Mouse (Mus musculus): Measurements from ENCODE around the gene Ano4.

The Ano4 gene

DNA sequence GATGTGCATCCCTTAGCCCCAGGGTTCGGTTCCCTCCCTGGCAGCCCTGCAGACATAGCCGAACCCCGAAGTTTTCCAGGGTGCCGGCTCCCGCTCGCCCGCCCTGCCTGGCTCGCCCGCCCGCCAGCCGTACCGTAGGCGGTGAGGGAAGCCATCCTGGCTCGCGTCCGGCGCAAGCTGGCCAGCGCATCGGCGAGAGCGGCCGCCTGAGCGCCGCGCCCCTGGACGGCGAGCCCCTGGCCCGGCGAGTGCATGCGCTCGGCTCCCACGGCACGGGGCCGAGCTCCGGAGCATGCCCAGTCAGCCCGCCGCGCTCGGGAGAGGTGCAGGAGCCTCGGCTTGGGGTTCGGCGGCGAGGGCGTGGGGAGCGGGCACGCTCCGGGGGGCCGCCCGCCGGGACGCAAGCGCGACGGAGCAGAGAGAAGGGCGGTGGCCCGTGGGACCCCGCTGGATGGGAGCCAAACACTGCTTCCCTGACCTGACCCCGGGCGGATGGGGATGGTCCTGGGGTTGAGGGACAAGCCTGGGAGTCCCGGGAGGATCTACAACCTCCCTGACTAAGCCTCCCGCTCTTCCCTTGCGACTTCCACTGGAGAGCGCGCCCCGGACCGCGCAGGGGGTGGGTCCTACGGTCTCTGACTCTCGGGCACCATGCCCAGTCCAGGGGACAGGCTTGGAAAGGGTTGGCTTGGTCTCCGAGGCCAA lies at the start of gene Ano4:
TSS of gene Ano4 (minus strand) at position 272 of the 705 bp plus-strand sequence.
- DNase-seq, result no peak

DNA sequence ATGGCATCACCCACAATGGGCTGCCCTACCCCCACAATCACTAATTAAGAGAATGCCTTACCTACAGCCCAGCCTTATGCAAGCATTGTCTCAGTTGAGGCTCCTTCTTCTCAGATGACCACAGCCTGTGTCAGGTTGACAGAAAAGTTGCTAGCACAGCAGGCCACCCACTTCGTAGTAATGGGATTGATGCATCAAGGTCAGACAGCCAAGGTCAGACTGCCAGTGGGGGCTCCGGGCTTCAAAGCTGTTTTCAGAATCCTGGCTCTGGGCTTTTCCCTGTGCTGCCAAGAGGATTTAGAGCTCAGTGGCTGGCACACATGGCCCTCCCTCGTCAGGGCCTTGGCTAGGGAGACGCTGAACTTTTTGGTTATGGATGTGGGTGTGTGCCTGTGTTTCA lies 48.1 kb upstream of the Ano4 start:
- no peak for DNase-seq

DNA sequence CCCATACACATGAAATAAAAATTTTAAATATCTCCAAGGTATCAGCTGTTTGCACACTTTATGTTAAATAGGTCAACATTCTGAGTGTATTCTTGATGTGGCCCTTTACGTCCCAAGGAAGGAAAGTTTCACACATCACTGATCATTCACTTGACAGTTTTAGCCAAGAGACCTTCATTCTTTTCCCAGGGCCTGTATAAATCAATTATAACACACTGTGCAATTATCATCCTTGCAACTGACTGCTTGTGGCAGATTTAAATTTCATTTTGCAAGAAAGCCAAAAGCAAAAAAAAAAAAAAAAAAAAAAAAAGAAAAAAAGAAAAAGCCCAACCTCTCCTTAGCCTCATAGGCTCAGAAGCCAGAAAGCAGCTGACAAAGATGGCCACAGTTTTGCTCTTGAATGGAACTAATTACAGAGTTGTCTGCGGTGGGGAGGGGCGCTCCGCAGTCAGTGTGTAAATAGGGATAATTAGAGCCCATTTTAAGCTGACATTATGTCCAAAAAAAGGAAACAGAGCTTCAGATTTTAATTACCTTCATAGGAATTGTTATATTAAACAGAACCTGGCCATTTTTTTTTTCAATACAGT lies 47.1 kb upstream of the Ano4 start:
- no peak for DNase-seq

DNA sequence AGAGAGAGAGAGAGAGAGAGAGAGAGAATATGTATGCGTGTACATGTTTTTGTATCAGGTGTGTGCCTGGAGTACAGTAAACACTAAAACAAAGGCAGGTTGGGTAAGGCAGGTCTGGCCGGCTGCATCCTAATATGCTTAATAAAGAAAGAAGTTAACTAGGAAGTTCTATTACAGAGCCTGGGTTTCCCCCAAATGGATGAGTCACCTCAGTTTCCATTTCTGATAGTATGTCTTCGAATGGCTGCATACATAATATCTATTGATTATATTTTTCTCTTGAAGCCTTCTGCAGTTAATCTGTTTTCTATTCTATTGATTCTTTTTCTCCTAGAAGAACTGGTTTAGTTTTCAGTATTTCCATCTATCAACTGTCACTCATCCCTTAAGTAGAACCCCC lies 41.9 kb upstream of the Ano4 start:
- no peak for DNase-seq

DNA sequence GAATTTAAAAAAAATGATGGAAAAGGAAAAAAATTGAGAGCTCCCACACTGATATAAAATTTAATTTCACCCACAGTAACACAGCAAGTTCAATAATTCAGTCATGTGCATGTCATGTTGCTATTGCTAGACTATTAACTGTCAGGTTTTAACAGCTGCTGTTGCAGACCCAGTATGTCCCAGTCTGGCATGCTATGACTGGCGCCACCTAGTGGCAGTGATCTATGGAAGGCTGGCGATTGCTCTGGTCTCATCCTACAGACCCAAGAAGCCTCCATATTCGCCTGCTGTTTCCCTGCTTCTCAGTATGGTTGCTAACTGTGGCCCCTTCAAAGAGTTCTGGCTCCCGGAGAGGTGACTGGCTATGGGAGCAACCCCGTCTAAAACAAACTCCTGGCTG lies 38.9 kb upstream of the Ano4 start:
- peak; percentile 80 for DNase-seq

DNA sequence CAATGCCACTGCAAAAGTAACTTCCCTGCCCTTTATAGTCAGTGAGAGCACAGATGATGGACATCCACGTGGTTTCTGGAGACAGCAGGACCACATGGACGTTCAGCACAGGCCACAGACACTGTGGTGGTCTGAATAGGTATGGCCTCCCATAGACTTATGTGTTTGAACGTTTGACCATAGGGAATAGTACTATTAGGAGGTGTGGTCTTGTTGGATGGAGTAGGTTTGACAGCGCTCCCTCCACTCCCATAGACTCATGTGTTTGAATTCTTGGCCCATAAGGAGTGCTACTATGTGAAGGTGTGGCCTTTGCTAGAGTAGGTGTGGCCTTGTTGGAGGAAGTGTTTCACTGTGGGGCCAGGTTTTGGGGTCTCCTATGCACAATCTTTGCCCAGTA lies 33.2 kb upstream of the Ano4 start:
- DNase-seq, result no peak

DNA sequence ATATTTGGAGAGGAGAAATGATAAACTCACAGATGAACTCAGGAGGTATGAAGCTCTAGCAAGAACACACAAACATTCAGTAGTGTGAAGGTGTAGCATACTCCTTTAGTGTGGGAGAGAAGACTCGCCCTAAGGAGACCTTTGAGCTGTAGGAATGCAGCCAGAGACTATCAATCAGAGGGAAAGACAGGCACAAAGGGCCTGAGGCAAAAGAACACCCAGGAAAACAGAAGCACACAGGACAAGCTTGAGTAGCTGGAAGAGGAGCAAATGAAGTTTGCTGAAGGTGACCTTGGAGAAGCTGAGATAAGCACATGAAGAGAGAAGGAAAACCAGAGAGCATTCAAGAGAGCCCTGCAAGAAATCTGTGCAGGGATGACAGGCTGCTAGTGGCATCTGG lies 25.5 kb upstream of the Ano4 start:
- DNase-seq, result no peak

DNA sequence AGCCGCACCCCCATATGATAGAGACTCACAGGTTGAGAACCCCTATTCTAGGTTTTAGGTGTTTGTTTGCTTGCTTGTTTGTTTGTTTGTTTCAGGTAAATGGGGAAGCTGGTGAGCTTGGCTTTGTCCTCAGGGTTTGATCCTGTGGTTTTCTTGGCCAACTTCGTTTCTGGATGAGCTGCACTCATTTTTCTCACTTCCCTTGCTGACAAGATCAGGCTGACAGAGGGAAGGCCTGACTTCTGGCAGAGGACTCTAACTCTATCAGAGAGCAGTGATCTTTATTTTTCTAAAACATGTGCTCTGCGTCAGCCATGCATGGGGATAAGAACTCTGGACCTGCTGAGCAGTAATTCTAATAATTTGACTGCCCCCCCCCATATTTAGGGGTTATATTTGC lies 14.4 kb upstream of the Ano4 start:
- DNase-seq, result no peak

DNA sequence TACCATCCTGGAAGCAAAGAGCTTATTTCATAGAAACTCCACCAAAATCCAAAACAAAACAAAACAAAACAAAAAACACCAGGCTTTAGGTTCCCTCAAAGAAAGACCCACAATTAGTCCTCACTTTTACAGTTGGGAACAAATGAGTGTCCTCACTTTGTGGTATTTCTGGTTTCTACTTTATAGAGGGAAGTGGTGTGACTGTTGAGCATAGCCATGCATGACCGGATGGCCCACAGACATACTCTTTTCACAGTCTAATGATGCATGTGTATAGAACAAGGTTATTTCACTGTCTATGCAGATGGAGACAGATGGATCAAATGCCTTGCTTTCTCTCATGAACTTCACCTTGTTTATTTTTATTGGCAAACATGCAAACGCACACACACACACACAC lies 10.1 kb upstream of the Ano4 start:
- no peak for DNase-seq

DNA sequence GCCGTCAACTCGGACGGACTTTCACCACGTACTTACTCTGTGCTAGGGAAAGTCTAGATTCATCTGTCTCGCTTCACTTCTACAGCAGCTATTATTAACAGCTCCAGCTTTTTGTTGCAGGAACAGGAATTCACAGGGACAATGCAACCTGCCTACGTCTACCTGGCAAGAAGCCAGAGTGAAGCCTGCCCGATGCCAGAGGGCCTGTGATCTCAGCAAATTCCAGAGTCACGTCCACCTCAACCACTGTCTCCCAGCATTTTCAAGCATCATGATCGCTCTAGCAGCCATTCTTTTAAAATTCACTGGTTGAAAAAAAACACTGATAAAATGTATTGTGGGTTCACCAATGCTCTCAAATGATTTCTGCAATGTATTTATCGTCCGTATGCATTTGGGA lies 6.9 kb upstream of the Ano4 start:
- DNase-seq, result no peak

DNA sequence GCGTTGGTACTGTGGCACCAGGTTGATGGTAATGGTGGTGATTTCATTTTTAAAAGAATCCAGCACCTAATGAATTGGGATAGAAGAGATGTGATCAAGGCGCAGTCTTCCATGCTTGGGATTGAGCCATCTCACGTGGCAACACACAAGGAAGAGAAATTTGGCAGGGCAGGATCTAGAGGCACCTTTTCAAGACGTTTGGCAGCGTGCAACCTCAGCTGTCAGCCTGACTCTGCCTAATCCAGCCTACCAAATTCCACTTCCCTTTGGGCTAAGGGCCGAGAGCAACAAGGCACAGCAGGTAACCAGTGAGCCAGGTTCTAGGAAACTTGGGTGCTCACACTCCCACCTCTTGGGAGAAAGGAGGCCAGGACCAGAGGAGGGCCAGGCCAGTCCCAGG lies 1.0 kb upstream of the Ano4 start:
- DNase-seq, result no peak

DNA sequence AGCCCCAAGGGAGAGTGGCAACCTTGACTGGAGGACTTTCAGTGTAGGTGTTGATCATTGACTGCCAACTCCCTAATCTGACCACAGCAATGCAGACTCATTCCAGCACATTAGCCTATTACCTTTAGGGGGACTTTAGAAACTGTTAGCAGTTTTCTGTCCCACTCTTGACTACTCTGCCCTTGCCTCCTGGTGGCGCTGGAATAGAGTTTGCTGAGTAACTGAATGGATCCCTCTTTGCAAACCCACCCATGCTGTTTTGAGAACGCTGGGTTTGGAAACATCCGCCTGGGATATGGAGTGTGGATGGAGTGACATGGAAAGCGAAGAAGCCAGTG lies 603 bp upstream of the Ano4 start:
- DNase-seq, result no peak

DNA sequence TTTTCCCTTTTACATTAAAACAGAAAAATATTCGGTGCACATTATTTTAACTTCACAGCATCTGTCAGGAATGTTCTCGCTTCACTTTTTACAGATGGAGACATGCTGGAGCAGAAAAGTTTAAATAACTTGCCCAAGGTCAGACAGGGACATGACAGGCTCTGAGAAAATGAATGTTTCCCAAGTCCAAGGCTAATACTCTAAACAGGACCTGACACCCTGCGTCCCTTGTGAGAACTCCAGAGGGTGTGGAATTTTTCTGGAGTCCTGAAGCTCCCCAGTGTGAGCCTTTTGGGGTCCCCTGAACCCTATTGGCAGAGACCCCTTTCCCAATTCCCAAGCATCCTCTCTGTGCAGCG lies 451 bp downstream of the Ano4 start:
- no peak for DNase-seq

DNA sequence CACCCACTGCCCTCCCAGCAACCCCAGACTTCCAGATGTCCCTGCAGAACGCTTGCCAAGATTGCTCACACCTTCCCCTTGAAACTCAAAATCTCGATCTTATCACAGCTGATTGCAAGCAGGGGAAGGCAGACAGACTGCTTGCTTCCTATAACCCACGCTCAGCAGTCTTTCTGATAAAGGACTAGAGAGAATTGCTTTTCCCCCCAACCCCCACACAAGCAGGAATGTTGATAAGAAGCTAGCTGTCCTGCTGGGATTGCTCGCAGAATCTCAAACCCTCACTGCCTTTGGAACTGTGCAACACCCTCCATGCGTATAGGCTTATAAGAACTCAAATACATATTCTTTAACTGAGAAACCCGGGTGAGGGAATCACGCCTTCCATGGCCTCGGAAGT lies 846 bp downstream of the Ano4 start:
- no peak for DNase-seq

DNA sequence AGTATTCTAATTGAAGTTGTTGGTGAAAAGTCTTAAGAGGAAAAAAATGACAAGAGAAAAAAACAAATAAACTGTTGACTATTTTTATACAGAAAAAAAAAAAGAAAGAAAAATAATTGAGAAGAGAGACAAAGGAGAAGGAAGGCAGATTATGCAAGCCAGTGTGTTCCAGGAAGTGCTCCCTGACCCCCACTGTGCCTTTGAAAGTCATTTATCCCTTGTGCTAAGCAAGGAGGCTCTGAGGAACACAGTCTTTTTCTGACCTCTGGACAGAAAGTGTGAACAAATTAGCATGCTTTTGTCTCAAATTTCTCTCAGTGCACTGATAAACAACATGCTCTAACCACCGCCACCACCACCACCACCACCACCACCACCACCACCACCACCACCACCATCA lies 14.3 kb downstream of the Ano4 start:
- DNase-seq, result no peak

DNA sequence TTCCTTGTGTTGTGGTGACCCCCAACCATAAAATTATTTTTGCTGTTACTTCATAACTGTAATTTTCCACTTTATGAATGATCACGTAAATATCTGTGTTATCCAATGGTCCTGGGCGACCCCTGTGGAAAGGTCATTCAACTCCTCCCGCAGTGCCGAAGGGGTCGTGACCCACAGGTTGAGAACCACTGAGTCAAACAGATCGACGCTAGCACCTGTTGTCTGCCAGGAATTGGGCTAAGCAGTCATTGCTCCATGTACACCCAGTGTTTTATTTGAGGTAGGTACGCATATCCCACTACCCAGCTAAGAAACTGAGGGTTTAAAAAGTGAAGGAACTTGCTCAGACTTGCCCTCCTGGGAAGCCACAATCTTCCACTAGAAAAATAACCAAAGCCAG lies 14.8 kb downstream of the Ano4 start:
- no peak for DNase-seq

DNA sequence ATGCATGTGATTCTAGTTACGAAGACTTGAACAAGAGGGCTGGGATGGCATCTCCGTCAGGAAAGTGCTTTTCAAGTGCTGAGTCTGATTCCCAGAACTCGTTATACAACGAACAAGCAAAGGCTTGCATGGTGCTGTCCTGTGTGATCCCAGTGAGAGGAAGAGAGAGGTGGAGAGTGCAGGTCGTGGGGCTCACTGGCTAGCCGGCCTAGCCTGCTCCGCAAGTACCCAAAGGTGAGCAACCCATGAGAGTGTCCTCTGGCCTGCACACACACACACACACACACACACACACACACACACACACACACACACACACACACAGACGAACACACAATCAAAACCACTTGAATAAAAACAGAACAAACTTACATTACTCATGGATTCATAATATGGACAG lies 15.7 kb downstream of the Ano4 start:
- no peak for DNase-seq

DNA sequence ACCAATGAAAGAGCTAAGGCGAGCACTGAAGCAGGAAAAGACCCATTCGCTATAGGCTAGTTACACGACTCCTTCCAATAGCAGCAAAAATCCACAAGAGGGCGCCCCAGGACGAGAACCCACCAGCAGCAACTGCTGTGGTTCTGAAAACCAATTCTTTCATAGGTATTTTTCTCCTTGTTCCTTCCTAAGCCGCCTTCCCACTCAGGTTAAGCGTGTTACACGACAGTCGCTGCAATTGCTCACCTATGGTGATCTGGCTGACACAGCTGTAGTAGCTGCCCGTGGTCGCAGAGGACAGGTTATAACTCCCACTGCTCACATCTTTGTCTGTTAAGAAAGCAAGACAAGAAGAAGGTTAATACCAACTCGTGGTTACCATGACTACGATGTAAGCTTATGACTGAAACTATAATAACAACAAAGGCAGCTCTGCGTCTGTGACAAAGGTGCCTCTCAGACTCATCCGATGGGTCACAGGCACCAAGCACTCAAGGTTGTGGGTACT lies 17.5 kb downstream of the Ano4 start:
- DNase-seq, result peak; percentile 51

DNA sequence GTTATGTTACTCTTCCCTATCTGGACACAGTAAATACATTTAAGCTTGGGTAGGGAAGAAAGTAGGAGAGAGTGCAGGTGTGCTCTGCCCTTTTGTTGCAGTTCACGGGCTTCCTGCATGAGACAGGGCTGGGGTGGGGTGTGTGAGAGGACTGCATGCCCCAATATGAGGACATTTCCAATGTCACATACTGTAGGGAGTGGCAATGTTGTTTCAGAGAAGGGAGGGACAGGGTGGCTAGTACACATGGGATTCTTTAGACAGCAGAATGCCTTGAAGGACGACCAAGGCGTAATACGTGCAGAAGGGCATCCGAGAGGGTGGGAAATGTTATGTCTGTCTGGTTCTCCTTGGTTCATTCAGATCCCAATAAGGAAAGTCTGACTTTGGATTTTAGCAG lies 18.2 kb downstream of the Ano4 start:
- no peak for DNase-seq

DNA sequence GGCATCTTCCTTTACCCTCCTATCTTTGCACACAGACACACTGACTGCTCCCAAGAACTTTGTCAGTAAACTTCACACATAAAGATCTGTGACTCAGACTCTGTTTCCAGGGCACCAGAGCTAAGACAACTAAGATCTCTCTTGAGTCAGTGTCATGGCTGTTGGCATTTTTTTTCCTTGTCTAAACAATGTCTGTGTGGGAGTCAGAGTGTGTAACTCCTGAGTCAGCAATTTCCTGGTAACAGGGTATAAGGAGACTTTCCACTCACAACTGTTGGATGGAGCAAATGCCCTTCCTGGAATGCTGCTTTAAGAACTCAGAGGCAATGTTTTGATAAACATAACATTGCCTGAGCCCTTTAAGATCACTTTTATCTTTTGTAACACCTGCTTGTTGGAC lies 37.0 kb downstream of the Ano4 start:
- no peak for DNase-seq

DNA sequence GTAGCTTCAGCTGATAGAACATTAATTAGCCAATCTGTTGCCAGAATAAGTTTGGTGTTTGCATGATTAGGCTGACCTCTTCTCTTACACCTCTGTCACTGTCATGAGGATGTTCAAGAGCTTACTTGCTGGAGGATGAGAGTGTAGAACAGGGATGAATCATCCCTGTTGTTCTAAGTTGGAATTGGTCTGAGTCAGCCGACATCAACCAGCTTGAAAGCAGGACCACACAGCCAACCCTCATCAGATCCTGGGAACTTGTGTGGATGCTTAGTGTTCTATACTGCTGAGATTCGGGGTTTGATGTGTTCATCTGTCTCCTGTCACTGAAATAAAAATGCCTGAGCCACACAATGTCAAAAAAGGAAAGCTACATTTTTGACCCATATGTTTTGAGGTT lies 44.2 kb downstream of the Ano4 start:
- no peak for DNase-seq

DNA sequence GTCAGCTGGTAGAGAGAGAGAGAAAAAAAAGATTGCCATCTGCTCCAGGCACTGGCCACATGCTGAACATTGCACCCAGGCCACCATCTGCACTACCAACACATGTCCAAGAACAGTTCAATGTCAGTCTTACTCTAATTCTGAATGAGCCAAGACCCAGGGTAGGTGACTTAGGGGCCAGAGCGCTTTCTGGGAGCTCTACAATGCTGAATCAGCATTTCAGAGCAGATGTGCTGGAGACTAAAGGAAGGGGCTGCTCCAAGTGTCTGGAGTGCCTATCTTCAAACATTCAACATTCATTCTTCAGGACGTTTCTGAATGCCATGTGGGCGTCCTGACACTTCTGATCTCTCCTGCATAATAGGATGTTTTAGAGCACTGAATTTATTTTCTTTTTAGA lies 51.8 kb downstream of the Ano4 start:
- no peak for DNase-seq

DNA sequence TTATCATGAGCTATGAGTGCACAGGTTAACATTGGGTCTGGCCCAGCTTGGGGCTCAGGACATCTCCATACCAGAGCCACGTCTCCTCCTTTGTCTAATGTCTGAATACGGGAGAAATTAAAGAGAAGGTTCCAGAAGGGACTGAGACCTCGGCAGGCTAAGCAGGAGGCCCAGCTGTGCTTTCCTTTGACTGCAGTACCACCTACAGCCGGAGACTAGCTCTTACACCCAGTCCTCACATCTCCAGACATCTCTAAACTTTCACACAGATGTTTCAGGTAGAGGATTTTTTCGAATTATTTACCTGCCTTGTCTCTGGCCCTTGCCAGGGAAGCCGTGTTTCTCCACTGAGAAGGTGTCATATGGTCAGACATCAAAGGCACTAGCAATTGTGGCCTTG lies 53.9 kb downstream of the Ano4 start:
- DNase-seq, result no peak

DNA sequence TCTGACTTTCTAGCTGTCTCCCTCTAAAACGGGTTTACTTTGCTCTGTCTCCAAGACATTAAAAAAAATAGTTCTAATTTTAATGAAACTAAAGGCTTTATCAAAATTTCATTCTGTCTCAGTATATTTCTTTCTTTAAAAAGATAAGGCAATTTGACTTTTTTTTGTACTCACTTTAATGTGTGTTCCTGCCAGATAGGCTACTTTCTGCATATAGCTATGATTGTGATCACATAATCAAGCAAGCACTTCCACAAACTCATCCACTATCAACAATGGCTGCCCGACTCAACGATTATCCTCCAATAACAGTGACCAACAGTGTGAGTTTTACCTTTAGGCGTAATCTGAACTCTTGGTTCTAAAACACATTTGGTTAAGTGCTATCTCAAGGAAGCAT lies 55.3 kb downstream of the Ano4 start:
- no peak for DNase-seq

DNA sequence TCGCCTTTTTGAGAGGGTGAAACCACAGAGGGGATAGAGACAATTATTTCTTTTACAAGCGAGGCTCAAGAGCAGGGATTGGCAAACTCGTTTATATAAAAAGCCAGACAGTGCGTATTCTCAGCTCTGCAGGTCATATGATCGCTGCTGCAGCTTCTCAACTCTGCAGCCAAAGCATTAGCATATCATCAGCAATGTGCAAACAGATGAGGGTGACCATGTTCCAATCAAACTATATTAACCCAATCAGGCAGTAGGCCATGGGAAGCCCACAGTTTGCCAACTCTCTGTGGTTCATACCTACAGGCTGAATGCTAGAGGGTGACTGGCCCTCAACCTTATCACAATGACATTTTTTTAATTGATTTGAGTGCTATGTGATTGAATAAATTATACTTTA lies 64.2 kb downstream of the Ano4 start:
- DNase-seq, result no peak

All from layer of hippocampus, adult 9-11 months (tissue).